8 mouse cellular contexts compared by ENCODE assay signal in the genomic region with DNA sequence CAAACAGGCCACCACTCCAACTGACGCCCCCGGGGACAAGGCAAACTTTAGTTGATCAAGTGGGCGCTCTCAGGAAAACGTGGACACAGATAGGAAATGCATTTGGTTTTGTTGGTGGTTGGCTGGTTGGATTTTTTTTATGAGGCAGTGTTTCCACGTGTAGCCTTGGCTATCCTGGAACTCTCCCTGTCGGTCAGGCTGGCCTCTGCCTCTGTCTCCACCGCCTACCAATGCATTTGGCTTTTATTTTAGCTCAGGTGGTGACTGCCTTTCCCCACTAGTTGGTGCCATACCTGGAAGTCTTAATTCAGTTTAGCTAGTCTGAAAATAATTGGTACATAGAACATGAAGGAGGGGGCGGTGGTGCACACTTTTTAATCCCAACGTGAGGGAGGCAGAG. TPM values are rescaled to one million over a fixed set of nuclear protein-coding genes. Genes with fewer than 3 reads are reported as not detected.
A peak's percentile ranks its signal among the peaks of the same experiment; 100 is the strongest.
DNase-seq lines count a peak whose midpoint lies in the region; ATAC-seq and TF ChIP-seq lines count a peak whose summit lies in the region.

No protein-coding gene starts in this region.

- no peaks in the 10 kb centered on the region for H3K9me3 ChIP-seq in heart, embryonic 13.5 days
- no peaks in the 10 kb centered on the region for H3K9me3 ChIP-seq in forebrain, embryonic 15.5 days
- H3K9me3 ChIP-seq in kidney, postnatal 0 days (replicated peaks; ENCODE audit: low read length) = no peaks in the 10 kb centered on the region
- no peaks in the 10 kb centered on the region for H3K9me3 ChIP-seq in midbrain, embryonic 11.5 days (ENCODE audit: control insufficient read depth, low read length)

- peak overlapping the region; percentile 90 for H3K4me3 ChIP-seq in heart, embryonic 13.5 days
- H3K4me3 ChIP-seq in forebrain, embryonic 15.5 days = peak overlapping the region; percentile 98
- peak overlapping the region; percentile 90 for H3K4me3 ChIP-seq in kidney, postnatal 0 days (replicated peaks; ENCODE audit: low read depth, low read length)
- H3K4me3 ChIP-seq in midbrain, embryonic 11.5 days (ENCODE audit: low read depth, low read length) = peak overlapping the region; percentile 85

- peaks cover 19% of the 10 kb centered on the region for H3K4me1 ChIP-seq in heart, embryonic 13.5 days
- H3K4me1 ChIP-seq in forebrain, embryonic 15.5 days = peaks cover 11% of the 10 kb centered on the region
- H3K4me1 ChIP-seq in kidney, postnatal 0 days (replicated peaks; ENCODE audit: insufficient read depth, low read length) = peaks cover 8% of the 10 kb centered on the region
- peaks cover 8% of the 10 kb centered on the region; the same call in 1 of the 2 replicates for H3K4me1 ChIP-seq in midbrain, embryonic 11.5 days (ENCODE audit: control insufficient read depth, insufficient read depth, low read length)

- no peak for ATAC-seq in heart, embryonic 13.5 days (ENCODE audit: extremely low read depth, insufficient number of reproducible peaks, low FRiP score, low TSS enrichment)
- peak; percentile 29 for ATAC-seq in activated CD4-positive, CD25-positive, alpha-beta regulatory T cell, adult 4 months
- ATAC-seq in forebrain, embryonic 15.5 days (replicated peaks) = no peak
- peak; percentile 50; the same call in 1 of the 2 replicates for ATAC-seq in kidney, postnatal 0 days (replicated peaks; ENCODE audit: low FRiP score, low read depth)
- no peak for ATAC-seq in midbrain, embryonic 11.5 days (ENCODE audit: low FRiP score)

- intact Hi-C loops in heart, postnatal 36 days (cut with DNase I) = no loop called here

- peak; percentile 70 for TF ChIP-seq CTCF in kidney, postnatal 0 days (IDR thresholded peaks at IDR 0.05; ENCODE audit: low read depth)

- peak overlapping the region; percentile 95 for H3K9ac ChIP-seq in heart, embryonic 13.5 days
- H3K9ac ChIP-seq in forebrain, embryonic 15.5 days (replicated peaks) = peak overlapping the region; percentile 95
- peak overlapping the region; percentile 88 for H3K9ac ChIP-seq in kidney, postnatal 0 days (ENCODE audit: low read depth, low read length)
- peak overlapping the region; percentile 87 for H3K9ac ChIP-seq in midbrain, embryonic 11.5 days (ENCODE audit: low read length)

- peak overlapping the region; percentile 91 for H3K27ac ChIP-seq in heart, embryonic 13.5 days (replicated peaks)
- no peak overlapping the region for H3K27ac ChIP-seq in forebrain, embryonic 15.5 days (replicated peaks)
- H3K27ac ChIP-seq in kidney, postnatal 0 days = peak overlapping the region; percentile 95
- H3K27ac ChIP-seq in midbrain, embryonic 11.5 days (ENCODE audit: low read depth, low read length) = no peak overlapping the region

- no peaks in the 10 kb centered on the region for H3K27me3 ChIP-seq in heart, embryonic 13.5 days (replicated peaks)
- 0 out of 2 replicates have a peak, but pooled peaks cover 4% of the 10 kb centered on the region for H3K27me3 ChIP-seq in forebrain, embryonic 15.5 days
- no peaks in the 10 kb centered on the region for H3K27me3 ChIP-seq in kidney, postnatal 0 days (ENCODE audit: insufficient read depth, low read length)
- no peaks in the 10 kb centered on the region for H3K27me3 ChIP-seq in midbrain, embryonic 11.5 days (ENCODE audit: control insufficient read depth, insufficient read depth, low read length)

- H3K36me3 ChIP-seq in heart, embryonic 13.5 days = peaks cover 5% of the 10 kb centered on the region; the same call in 1 of the 2 replicates
- no peaks in the 10 kb centered on the region for H3K36me3 ChIP-seq in forebrain, embryonic 15.5 days
- no peaks in the 10 kb centered on the region for H3K36me3 ChIP-seq in kidney, postnatal 0 days (ENCODE audit: insufficient read depth, low read length)
- no peaks in the 10 kb centered on the region for H3K36me3 ChIP-seq in midbrain, embryonic 11.5 days (ENCODE audit: control insufficient read depth, insufficient read depth, low read length)

- DNase-seq in heart, postnatal 36 days = no peak
- peak; percentile 71 for DNase-seq in kidney, postnatal 0 days (ENCODE audit: low spot score)
- no peak for DNase-seq in midbrain, embryonic 11.5 days (ENCODE audit: low spot score, missing footprints)
- no peak for DNase-seq in urinary bladder, postnatal 4 days (ENCODE audit: low spot score in 2 of 2)
- no peak for DNase-seq in ovary, adult 18-20 months (ENCODE audit: low spot score)

- WGBS in heart, embryonic 13.5 days = 20% methylated on average over 9 of the region's 9 CpGs
- 22% methylated on average over 9 of the region's 9 CpGs for whole genome bisulfite sequencing in forebrain, embryonic 15.5 days
- 21% methylated on average over 9 of the region's 9 CpGs for WGBS in kidney, postnatal 0 days
- WGBS in midbrain, embryonic 11.5 days = 28% methylated on average over 9 of the region's 9 CpGs

- peak overlapping the region; percentile 92 for H3K4me2 ChIP-seq in heart, embryonic 13.5 days
- H3K4me2 ChIP-seq in forebrain, embryonic 15.5 days (replicated peaks) = peak overlapping the region; percentile 75
- H3K4me2 ChIP-seq in kidney, postnatal 0 days (ENCODE audit: low read length) = peak overlapping the region; percentile 90
- H3K4me2 ChIP-seq in midbrain, embryonic 11.5 days = peak overlapping the region; percentile 77

RNA-seq across cellular contexts. Expression of a gene that starts 0.7 kb away (rescaled TPM):
- 11.0 and 12.2 TPM in 2 replicates for polyA plus RNA-seq in heart, embryonic 13.5 days (2015; fragmentation: Nextera tagmentation; extraction: Ambion mirVana)
- 1 to 10 TPM; 4.8 to 6.2 TPM for total RNA-seq in heart, postnatal 36 days (2021)
- 10 to 100 TPM in 1 of 2 experiments, 1 to 10 TPM in 1; 9.7 to 12.3 TPM for polyA plus RNA-seq in activated CD4-positive, CD25-positive, alpha-beta regulatory T cell, adult 4 months (2017; shearing (Covaris generic))
- polyA plus RNA-seq in forebrain, embryonic 15.5 days (2015; fragmentation: Nextera tagmentation; extraction: Ambion mirVana) = 10.4 and 11.3 TPM in 2 replicates
- 12.9 and 15.2 TPM in 2 replicates for polyA plus RNA-seq in kidney, postnatal 0 days (2015; fragmentation: Nextera tagmentation; extraction: Ambion mirVana)
- 12.1 and 14.7 TPM in 2 replicates for polyA plus RNA-seq in midbrain, embryonic 11.5 days (2014; fragmentation: Nextera tagmentation; extraction: Ambion mirVana)

RNA-seq across cellular contexts. Expression of a gene that starts 8.7 kb away (rescaled TPM):
- polyA plus RNA-seq in heart, embryonic 13.5 days (2015; fragmentation: Nextera tagmentation; extraction: Ambion mirVana) = 16.4 and 17.5 TPM in 2 replicates
- 10 to 100 TPM; 22.2 to 23.7 TPM for total RNA-seq in heart, postnatal 36 days (2021)
- 10 to 100 TPM; 24.3 to 27.1 TPM for polyA plus RNA-seq in activated CD4-positive, CD25-positive, alpha-beta regulatory T cell, adult 4 months (2017; shearing (Covaris generic))
- polyA plus RNA-seq in forebrain, embryonic 15.5 days (2015; fragmentation: Nextera tagmentation; extraction: Ambion mirVana) = 27.2 and 29.9 TPM in 2 replicates
- 15.6 and 17.4 TPM in 2 replicates for polyA plus RNA-seq in kidney, postnatal 0 days (2015; fragmentation: Nextera tagmentation; extraction: Ambion mirVana)
- 29.6 and 29.7 TPM in 2 replicates for polyA plus RNA-seq in midbrain, embryonic 11.5 days (2014; fragmentation: Nextera tagmentation; extraction: Ambion mirVana)

RNA-seq across cellular contexts. Expression of a gene that starts 13.4 kb away (rescaled TPM):
- polyA plus RNA-seq in heart, embryonic 13.5 days (2015; fragmentation: Nextera tagmentation; extraction: Ambion mirVana) = 30.2 and 37.1 TPM in 2 replicates
- 10 to 100 TPM; 36.4 to 38.7 TPM for total RNA-seq in heart, postnatal 36 days (2021)
- 10 to 100 TPM; 33.0 to 71.5 TPM for polyA plus RNA-seq in activated CD4-positive, CD25-positive, alpha-beta regulatory T cell, adult 4 months (2017; shearing (Covaris generic))
- polyA plus RNA-seq in forebrain, embryonic 15.5 days (2015; fragmentation: Nextera tagmentation; extraction: Ambion mirVana) = 48.5 and 51.6 TPM in 2 replicates
- polyA plus RNA-seq in kidney, postnatal 0 days (2015; fragmentation: Nextera tagmentation; extraction: Ambion mirVana) = 47.2 and 54.1 TPM in 2 replicates
- polyA plus RNA-seq in midbrain, embryonic 11.5 days (2014; fragmentation: Nextera tagmentation; extraction: Ambion mirVana) = 43.0 and 50.6 TPM in 2 replicates

RNA-seq across cellular contexts. Expression of a gene that starts 54.6 kb away (rescaled TPM):
- polyA plus RNA-seq in heart, embryonic 13.5 days (2015; fragmentation: Nextera tagmentation; extraction: Ambion mirVana) = 290 and 329 TPM in 2 replicates
- total RNA-seq in heart, postnatal 36 days (2021) = 100 to 1,000 TPM; 167 to 169 TPM
- 100 to 1,000 TPM; 413 to 466 TPM for polyA plus RNA-seq in activated CD4-positive, CD25-positive, alpha-beta regulatory T cell, adult 4 months (2017; shearing (Covaris generic))
- 454 and 460 TPM in 2 replicates for polyA plus RNA-seq in forebrain, embryonic 15.5 days (2015; fragmentation: Nextera tagmentation; extraction: Ambion mirVana)
- polyA plus RNA-seq in kidney, postnatal 0 days (2015; fragmentation: Nextera tagmentation; extraction: Ambion mirVana) = 315 and 339 TPM in 2 replicates
- 693 and 743 TPM in 2 replicates for polyA plus RNA-seq in midbrain, embryonic 11.5 days (2014; fragmentation: Nextera tagmentation; extraction: Ambion mirVana)

Comparison
In these comparisons a context has a peak if more than half of its experiments do, and no peak if none do; other contexts are left out.
1. ATAC-seq: peak in activated CD4-positive, CD25-positive, alpha-beta regulatory T cell, adult 4 months (single experiment) and kidney, postnatal 0 days (single experiment); none in heart, embryonic 13.5 days (single experiment), forebrain, embryonic 15.5 days (single experiment) and midbrain, embryonic 11.5 days (single experiment).
2. H3K27ac ChIP-seq: peak in heart, embryonic 13.5 days (single experiment) and kidney, postnatal 0 days (single experiment); none in forebrain, embryonic 15.5 days (single experiment) and midbrain, embryonic 11.5 days (single experiment).
3. Peak in every context shown above with its lines, with median percentiles within 50 percentile points of each other: H3K4me2 ChIP-seq, H3K4me3 ChIP-seq and H3K9ac ChIP-seq.